Mouse (Mus musculus) testis, adult 2 months (tissue): ENCODE data around the gene Mtf2.

Experiments
- CTCF ChIP-seq: fragments of 200-500 bp; IDR thresholded peaks from 2 replicates; pipeline ENCODE4 v1.5.1; 2012; ENCODE audit warnings: low read depth, mild to moderate bottlenecking, inconsistent platforms, low read length, moderate library complexity; ENCODE audit not compliant: control insufficient read depth, insufficient read depth, insufficient replicate concordance
- POLR2A ChIP-seq: fragments of 200-500 bp; IDR thresholded peaks from 2 replicates; pipeline ENCODE4 v1.6.1; 2012; ENCODE audit warnings: low read depth, mild to moderate bottlenecking, inconsistent platforms, low read length, moderate library complexity; ENCODE audit not compliant: control insufficient read depth

DNA sequence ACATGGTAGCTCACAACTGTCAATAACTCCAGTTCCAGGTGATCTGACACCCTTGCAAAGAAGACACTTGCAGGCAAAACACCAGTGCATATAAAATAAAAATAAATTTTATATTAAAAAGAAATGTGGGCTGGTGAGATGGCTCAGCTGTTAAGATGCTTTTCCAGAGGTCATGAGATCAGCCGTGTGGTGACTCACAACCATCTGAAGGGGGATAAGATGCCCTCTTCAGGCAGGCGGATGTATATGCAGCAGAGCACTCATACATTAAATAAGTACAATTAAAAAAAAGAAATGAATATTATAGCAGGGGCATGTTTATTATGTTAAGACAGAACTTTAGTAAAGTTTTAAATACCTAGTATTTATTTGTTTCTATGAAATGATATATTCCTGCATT, 16.9 kb downstream of the Mtf2 start:
- no peak for TF ChIP-seq CTCF
- TF ChIP-seq POLR2A, result no peak
